Mouse (Mus musculus) intestine, embryonic 15.5 days (tissue): ENCODE results near the gene Gas7. TPM values are rescaled to one million over a fixed set of nuclear protein-coding genes. Genes with fewer than 3 reads are reported as not detected.

Source experiments
- ATAC-seq: fragments of 200-750 bp; cut with Nextera tagmentation; 2 replicates; pipeline ENCODE4 v1.8.0; 2017; ENCODE audit warnings: moderate TSS enrichment, moderate library complexity
- H3K27ac ChIP-seq: fragments of 300-500 bp; sonication (generic); 2 replicates; pipeline ENCODE4 v1.5.1; 2015; ENCODE audit warnings: mild to moderate bottlenecking, inconsistent platforms
- H3K27me3 ChIP-seq: fragments of 300-500 bp; sonication (generic); replicated peaks from 2 replicates; pipeline ENCODE4 v1.6.1; 2015; ENCODE audit warnings: inconsistent platforms
- H3K36me3 ChIP-seq: fragments of 300-500 bp; sonication (generic); 2 replicates; pipeline ENCODE4 v1.6.1; 2015; ENCODE audit warnings: inconsistent platforms
- H3K4me1 ChIP-seq: fragments of 300-500 bp; sonication (generic); replicated peaks from 2 replicates; pipeline ENCODE4 v1.6.1; 2015; ENCODE audit warnings: inconsistent platforms
- H3K4me2 ChIP-seq: fragments of 300-500 bp; sonication (generic); replicated peaks from 2 replicates; pipeline ENCODE4 v1.6.1; 2015; ENCODE audit warnings: mild to moderate bottlenecking, inconsistent platforms
- H3K4me3 ChIP-seq: fragments of 300-500 bp; sonication (generic); replicated peaks from 2 replicates; pipeline ENCODE4 v1.5.1; 2015; ENCODE audit warnings: inconsistent platforms
- H3K9ac ChIP-seq: fragments of 300-500 bp; sonication (generic); 2 replicates; pipeline ENCODE4 v1.6.1; 2015; ENCODE audit warnings: inconsistent platforms
- H3K9me3 ChIP-seq: fragments of 300-500 bp; sonication (generic); 2 replicates; pipeline ENCODE4 v1.6.1; 2016; ENCODE audit warnings: inconsistent platforms
- WGBS: fragments of 180-500 bp; shearing (Covaris S2); methylation state at CpG from one replicate; pipeline ENCODE4 v1.1.7; 2015; 5-methylcytosine and 5-hydroxymethylcytosine counted together
- polyA plus RNA-seq: library from polyadenylated mRNA; unstranded; fragments of >200 nt; fragmentation: Nextera tagmentation; extraction: Ambion mirVana; gene quantifications from 2 replicates; pipeline ENCODE4 v1.2.1, GENCODE M21; 2015

Gene Gas7
- polyA plus RNA-seq, 1 experiment from 2014 or later: 10.4 TPM

GRCm38 (mm10) chr11:67622340-67622739 lies 167.1 kb downstream of the Gas7 start:
- no peak overlapping the region for H3K4me3 ChIP-seq
- no peaks in the 10 kb centered on the region for H3K36me3 ChIP-seq
- H3K4me2 ChIP-seq: no peak overlapping the region
- H3K9me3 ChIP-seq: no peaks in the 10 kb centered on the region
- 85% methylated on average over 7 of the region's 7 CpGs for WGBS
- no peaks in the 10 kb centered on the region for H3K27me3 ChIP-seq
- H3K4me1 ChIP-seq: no peaks in the 10 kb centered on the region
- no peak for ATAC-seq
- no peak overlapping the region for H3K9ac ChIP-seq
- H3K27ac ChIP-seq: no peak overlapping the region

GRCm38 (mm10) chr11:67627179-67627578 lies 171.9 kb downstream of the Gas7 start:
- 79% methylated on average over 7 of the region's 7 CpGs for WGBS
- H3K36me3 ChIP-seq: no peaks in the 10 kb centered on the region
- H3K27me3 ChIP-seq: no peaks in the 10 kb centered on the region
- no peak for ATAC-seq
- no peak overlapping the region for H3K27ac ChIP-seq
- no peak overlapping the region for H3K4me3 ChIP-seq
- H3K9ac ChIP-seq: no peak overlapping the region
- H3K9me3 ChIP-seq: no peaks in the 10 kb centered on the region
- no peaks in the 10 kb centered on the region for H3K4me1 ChIP-seq
- H3K4me2 ChIP-seq: no peak overlapping the region

- Histone ChIP-seq H3K27me3 (no peaks in the 10 kb centered on the region), H3K27ac (no peak overlapping the region), H3K9ac (no peak overlapping the region), H3K4me1 (no peaks in the 10 kb centered on the region), H3K36me3 (no peaks in the 10 kb centered on the region), H3K4me2 (no peak overlapping the region), H3K4me3 (no peak overlapping the region), H3K9me3 (no peaks in the 10 kb centered on the region)
- no peak for ATAC-seq
- WGBS: 61% methylated on average over 2 of the region's 2 CpGs
These were observed 173.3 kb downstream of the Gas7 start for GRCm38 (mm10) chr11:67628522-67628921.

GRCm38 (mm10) chr11:67632906-67633305 lies 177.7 kb downstream of the Gas7 start:
- 81% methylated on average over 8 of the region's 8 CpGs for whole genome bisulfite sequencing
- Histone ChIP-seq H3K9ac (no peak overlapping the region), H3K4me3 (no peak overlapping the region), H3K27ac (no peak overlapping the region), H3K27me3 (no peaks in the 10 kb centered on the region), H3K4me1 (no peaks in the 10 kb centered on the region), H3K9me3 (no peaks in the 10 kb centered on the region), H3K4me2 (no peak overlapping the region), H3K36me3 (no peaks in the 10 kb centered on the region)
- no peak for ATAC-seq

DNA sequence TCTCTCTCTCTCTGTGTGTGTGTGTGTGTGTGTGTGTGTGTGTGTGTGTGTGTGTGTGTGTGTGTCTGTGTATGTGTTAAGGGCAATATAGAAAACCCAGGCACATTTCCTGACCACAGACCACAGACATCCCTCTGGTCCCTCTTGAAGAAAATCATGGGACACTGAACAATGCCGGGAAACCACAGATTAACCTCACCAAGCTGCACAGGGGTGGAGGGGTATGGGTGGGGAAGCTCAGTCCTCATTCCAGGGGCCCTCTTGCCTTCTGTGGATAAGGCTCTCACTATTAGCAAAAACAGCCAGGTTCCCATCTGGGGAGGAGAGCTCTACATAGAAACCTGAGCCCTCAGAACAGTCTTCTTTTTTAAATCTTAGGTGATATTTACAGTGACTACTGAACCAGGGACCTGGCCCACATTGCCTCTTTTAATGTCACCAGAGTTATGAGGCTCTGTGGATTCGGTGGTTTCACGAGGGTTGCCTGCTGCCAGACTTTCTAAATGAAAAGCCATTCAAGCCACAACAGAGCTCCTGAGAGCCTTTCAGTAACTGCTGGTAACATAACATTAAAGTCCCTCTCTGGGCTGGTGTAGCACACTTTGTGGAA lies 178.5 kb downstream of the Gas7 start:
- Histone ChIP-seq H3K4me1 (no peaks in the 10 kb centered on the region), H3K27ac (no peak overlapping the region), H3K9me3 (no peaks in the 10 kb centered on the region), H3K4me3 (no peak overlapping the region), H3K4me2 (no peak overlapping the region), H3K36me3 (no peaks in the 10 kb centered on the region), H3K27me3 (no peaks in the 10 kb centered on the region), H3K9ac (no peak overlapping the region)
- ATAC-seq: no peak
- WGBS: 61% methylated on average over 3 of the region's 3 CpGs

DNA sequence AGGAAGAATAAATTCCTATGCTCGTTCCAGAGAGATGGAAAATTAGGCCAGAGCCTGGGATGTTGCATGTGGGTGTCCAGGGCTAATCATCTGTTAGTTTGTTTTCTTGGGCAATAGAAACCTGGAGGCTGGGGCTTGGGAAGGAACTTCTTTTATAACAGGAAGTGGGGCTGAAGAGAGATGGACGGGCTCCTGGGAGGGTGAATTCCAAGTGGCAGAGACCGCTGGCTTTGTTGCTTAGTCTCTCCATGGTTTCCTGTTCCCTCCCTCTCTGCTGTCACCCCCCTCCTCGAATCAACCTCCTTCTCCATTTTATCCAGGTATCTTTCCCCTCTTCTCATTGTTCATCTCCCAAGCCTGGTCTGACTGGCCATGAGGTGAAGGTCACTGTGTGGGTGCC lies 181.0 kb downstream of the Gas7 start:
- H3K9me3 ChIP-seq: no peaks in the 10 kb centered on the region
- no peak for ATAC-seq
- no peak overlapping the region for H3K9ac ChIP-seq
- no peaks in the 10 kb centered on the region for H3K4me1 ChIP-seq
- WGBS: 45% methylated on average over 4 of the region's 4 CpGs
- H3K4me2 ChIP-seq: no peak overlapping the region
- H3K4me3 ChIP-seq: no peak overlapping the region
- H3K27ac ChIP-seq: no peak overlapping the region
- H3K36me3 ChIP-seq: no peaks in the 10 kb centered on the region
- no peaks in the 10 kb centered on the region for H3K27me3 ChIP-seq

- no peak overlapping the region for H3K9ac ChIP-seq
- H3K4me2 ChIP-seq: no peak overlapping the region
- 63% methylated on average over 6 of the region's 6 CpGs for WGBS
- H3K4me3 ChIP-seq: no peak overlapping the region
- no peaks in the 10 kb centered on the region for H3K27me3 ChIP-seq
- ATAC-seq: no peak
- H3K27ac ChIP-seq: no peak overlapping the region
- no peaks in the 10 kb centered on the region for H3K36me3 ChIP-seq
- H3K9me3 ChIP-seq: no peaks in the 10 kb centered on the region
- H3K4me1 ChIP-seq: no peaks in the 10 kb centered on the region
These were observed 181.8 kb downstream of the Gas7 start for GRCm38 (mm10) chr11:67636905-67637586.

GRCm38 (mm10) chr11:67638401-67638800 lies 183.2 kb downstream of the Gas7 start:
- Histone ChIP-seq H3K4me3 (no peak overlapping the region), H3K9ac (no peak overlapping the region), H3K4me1 (no peaks in the 10 kb centered on the region), H3K9me3 (no peaks in the 10 kb centered on the region), H3K27me3 (no peaks in the 10 kb centered on the region), H3K4me2 (no peak overlapping the region), H3K27ac (no peak overlapping the region), H3K36me3 (no peaks in the 10 kb centered on the region)
- 83% methylated on average over 3 of the region's 3 CpGs for WGBS
- ATAC-seq: no peak

DNA sequence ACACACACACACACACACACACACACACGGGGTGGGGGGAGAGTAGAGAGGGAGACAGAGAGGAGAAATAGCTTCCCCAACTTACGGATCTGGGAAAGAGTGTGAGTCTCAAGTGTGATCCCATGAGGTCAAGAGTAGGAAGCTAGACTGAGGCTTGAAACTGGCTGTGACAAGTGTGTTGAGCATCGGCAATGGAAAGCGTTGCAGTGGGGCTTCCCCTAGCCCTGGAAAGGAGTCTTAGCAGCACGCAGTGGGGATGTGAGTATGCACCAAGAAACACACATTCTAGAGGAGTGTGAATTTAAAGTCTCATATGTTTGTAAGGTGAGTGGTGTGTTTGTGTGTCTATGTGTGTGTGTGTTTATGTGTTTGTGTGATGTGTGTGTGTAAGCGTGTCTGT lies 185.1 kb downstream of the Gas7 start:
- H3K27me3 ChIP-seq: no peaks in the 10 kb centered on the region
- H3K9ac ChIP-seq: no peak overlapping the region
- no peak for ATAC-seq
- no peak overlapping the region for H3K27ac ChIP-seq
- no peaks in the 10 kb centered on the region for H3K36me3 ChIP-seq
- H3K9me3 ChIP-seq: no peaks in the 10 kb centered on the region
- H3K4me2 ChIP-seq: no peak overlapping the region
- no peaks in the 10 kb centered on the region for H3K4me1 ChIP-seq
- 86% methylated on average over 6 of the region's 6 CpGs for WGBS
- no peak overlapping the region for H3K4me3 ChIP-seq

DNA sequence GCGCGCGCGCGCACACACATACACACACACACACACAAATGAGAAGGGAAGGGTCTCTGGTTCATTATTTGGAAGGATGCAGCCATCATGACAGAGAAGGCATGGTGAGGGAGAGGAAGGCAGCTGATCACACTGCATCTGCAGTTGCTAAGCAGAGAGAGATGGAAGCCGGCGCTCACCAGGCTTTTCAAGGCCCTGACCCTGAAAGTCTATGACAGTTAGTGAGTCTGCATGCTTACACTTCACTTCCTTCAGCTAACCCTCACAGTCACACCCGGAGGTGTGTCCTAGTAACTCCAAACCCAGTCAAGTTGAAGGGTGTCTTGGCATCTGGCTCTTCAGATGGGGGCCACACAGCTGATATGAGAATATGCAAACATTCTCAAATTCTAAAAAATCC lies 187.2 kb downstream of the Gas7 start:
- Histone ChIP-seq H3K4me1 (no peaks in the 10 kb centered on the region), H3K36me3 (no peaks in the 10 kb centered on the region), H3K27ac (no peak overlapping the region), H3K9ac (no peak overlapping the region), H3K9me3 (no peaks in the 10 kb centered on the region), H3K27me3 (no peaks in the 10 kb centered on the region), H3K4me2 (no peak overlapping the region), H3K4me3 (no peak overlapping the region)
- 93% methylated on average over 8 of the region's 8 CpGs for WGBS
- ATAC-seq: no peak

- Histone ChIP-seq H3K4me2 (no peak overlapping the region), H3K9ac (no peak overlapping the region), H3K4me3 (no peak overlapping the region), H3K27me3 (no peaks in the 10 kb centered on the region), H3K36me3 (no peaks in the 10 kb centered on the region), H3K27ac (no peak overlapping the region), H3K9me3 (no peaks in the 10 kb centered on the region), H3K4me1 (no peaks in the 10 kb centered on the region)
- WGBS: 74% methylated on average over 5 of the region's 5 CpGs
- no peak for ATAC-seq
These were observed 187.6 kb downstream of the Gas7 start for GRCm38 (mm10) chr11:67642835-67643234.

GRCm38 (mm10) chr11:67643465-67643864 lies 188.2 kb downstream of the Gas7 start:
- no peak for ATAC-seq
- Histone ChIP-seq H3K9me3 (no peaks in the 10 kb centered on the region), H3K36me3 (no peaks in the 10 kb centered on the region), H3K4me3 (no peak overlapping the region), H3K9ac (no peak overlapping the region), H3K27ac (no peak overlapping the region), H3K4me2 (no peak overlapping the region), H3K4me1 (no peaks in the 10 kb centered on the region), H3K27me3 (no peaks in the 10 kb centered on the region)
- WGBS: 81% methylated on average over 3 of the region's 3 CpGs

DNA sequence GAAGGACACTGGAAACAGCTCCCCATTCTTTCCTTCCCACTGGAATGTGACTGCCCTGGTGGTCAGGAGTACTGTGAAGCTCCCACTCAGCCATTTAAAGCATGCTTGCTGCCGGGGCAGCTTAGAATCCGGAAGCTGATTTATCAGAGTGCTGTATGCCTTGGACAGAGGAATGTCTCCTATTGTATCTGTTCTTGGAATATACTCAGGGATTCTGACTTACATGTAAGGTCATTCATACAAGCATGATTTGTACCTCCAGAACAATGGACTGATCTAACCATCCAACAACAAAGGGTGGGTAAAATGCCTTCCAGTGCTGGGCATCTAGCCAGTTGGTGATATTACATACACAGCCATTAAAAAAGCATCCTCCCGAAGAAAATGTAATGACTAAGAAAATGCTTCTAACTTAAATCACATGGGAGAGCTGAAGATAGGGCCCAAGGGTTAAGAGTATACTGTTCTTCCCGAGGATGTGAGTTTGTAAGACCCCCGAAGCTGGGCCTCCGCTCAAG lies 189.5 kb downstream of the Gas7 start:
- no peaks in the 10 kb centered on the region for H3K4me1 ChIP-seq
- no peak overlapping the region for H3K4me3 ChIP-seq
- H3K9me3 ChIP-seq: no peaks in the 10 kb centered on the region
- H3K36me3 ChIP-seq: no peaks in the 10 kb centered on the region
- H3K27me3 ChIP-seq: no peaks in the 10 kb centered on the region
- no peak overlapping the region for H3K27ac ChIP-seq
- 77% methylated on average over 6 of the region's 6 CpGs for WGBS
- ATAC-seq: no peak
- H3K4me2 ChIP-seq: no peak overlapping the region
- H3K9ac ChIP-seq: no peak overlapping the region
